Mouse (Mus musculus): ENCODE data around the gene Prkce. TPM values are rescaled to one million over a fixed set of nuclear protein-coding genes. Genes with fewer than 3 reads are reported as not detected.

Prkce gene
- polyA plus RNA-seq, 1 experiment from 2014 or later, result 4.4 TPM

GRCm38 (mm10) chr17:86303401-86304243 lies 136.0 kb downstream of the Prkce start:
- H3K27ac ChIP-seq (ENCODE audit: low read length), result peak overlapping the region; percentile 18; the same call in 1 of the 2 replicates

GRCm38 (mm10) chr17:86304923-86305630 lies 137.5 kb downstream of the Prkce start:
- Histone ChIP-seq H3K4me3 (replicated peaks; ENCODE audit: low read length) (no peak overlapping the region), H3K9ac (ENCODE audit: low read length) (no peak overlapping the region), H3K4me2 (ENCODE audit: low read depth, low read length) (no peak overlapping the region), H3K9me3 (replicated peaks; ENCODE audit: control insufficient read depth, low read length) (no peaks in the 10 kb centered on the region), H3K27me3 (ENCODE audit: control insufficient read depth, insufficient read depth, low read length) (no peaks in the 10 kb centered on the region), H3K36me3 (ENCODE audit: control insufficient read depth, insufficient read depth, low read length) (no peaks in the 10 kb centered on the region), H3K4me1 (ENCODE audit: control insufficient read depth, insufficient read depth, low read length) (peaks cover 29% of the 10 kb centered on the region), H3K27ac (ENCODE audit: low read length) (no peak overlapping the region)
- 44% methylated on average over 17 of the region's 17 CpGs for WGBS
- ATAC-seq (ENCODE audit: insufficient read depth, low FRiP score), result no peak

More at GRCm38 (mm10) chr17:86303401-86304243, 136.0 kb downstream of the Prkce start:
- Histone ChIP-seq H3K27me3 (ENCODE audit: control insufficient read depth, insufficient read depth, low read length) (no peaks in the 10 kb centered on the region), H3K4me3 (replicated peaks; ENCODE audit: low read length) (no peak overlapping the region), H3K4me2 (ENCODE audit: low read depth, low read length) (no peak overlapping the region), H3K9me3 (replicated peaks; ENCODE audit: control insufficient read depth, low read length) (no peaks in the 10 kb centered on the region), H3K36me3 (ENCODE audit: control insufficient read depth, insufficient read depth, low read length) (no peaks in the 10 kb centered on the region), H3K9ac (ENCODE audit: low read length) (no peak overlapping the region), H3K4me1 (ENCODE audit: control insufficient read depth, insufficient read depth, low read length) (peaks cover 29% of the 10 kb centered on the region)
- peak; percentile 49; the same call in 1 of the 2 replicates for ATAC-seq (ENCODE audit: insufficient read depth, low FRiP score)
- 61% methylated on average over 19 of the region's 19 CpGs for WGBS

- Histone ChIP-seq H3K36me3 (ENCODE audit: control insufficient read depth, insufficient read depth, low read length) (no peaks in the 10 kb centered on the region), H3K9ac (ENCODE audit: low read length) (no peak overlapping the region), H3K4me2 (ENCODE audit: low read depth, low read length) (no peak overlapping the region), H3K27me3 (ENCODE audit: control insufficient read depth, insufficient read depth, low read length) (no peaks in the 10 kb centered on the region), H3K4me1 (ENCODE audit: control insufficient read depth, insufficient read depth, low read length) (peaks cover 22% of the 10 kb centered on the region), H3K27ac (ENCODE audit: low read length) (no peak overlapping the region), H3K4me3 (replicated peaks; ENCODE audit: low read length) (no peak overlapping the region), H3K9me3 (replicated peaks; ENCODE audit: control insufficient read depth, low read length) (no peaks in the 10 kb centered on the region)
- WGBS, result 76% methylated on average over 7 of the region's 7 CpGs
- no peak for ATAC-seq (ENCODE audit: insufficient read depth, low FRiP score)
Measured at GRCm38 (mm10) chr17:86306161-86306560, 138.6 kb downstream of the Prkce start.

- no peaks in the 10 kb centered on the region for H3K9me3 ChIP-seq (replicated peaks; ENCODE audit: control insufficient read depth, low read length)
- peak overlapping the region; percentile 60 for H3K27ac ChIP-seq (ENCODE audit: low read length)
- H3K9ac ChIP-seq (ENCODE audit: low read length), result no peak overlapping the region
- H3K4me1 ChIP-seq (ENCODE audit: control insufficient read depth, insufficient read depth, low read length), result peaks cover 11% of the 10 kb centered on the region
- H3K36me3 ChIP-seq (ENCODE audit: control insufficient read depth, insufficient read depth, low read length), result no peaks in the 10 kb centered on the region
- no peak overlapping the region for H3K4me2 ChIP-seq (ENCODE audit: low read depth, low read length)
- H3K27me3 ChIP-seq (ENCODE audit: control insufficient read depth, insufficient read depth, low read length), result no peaks in the 10 kb centered on the region
- peak; percentile 68; the same call in 1 of the 2 replicates for ATAC-seq (ENCODE audit: insufficient read depth, low FRiP score)
- WGBS, result 46% methylated on average over 8 of the region's 8 CpGs
- no peak overlapping the region for H3K4me3 ChIP-seq (replicated peaks; ENCODE audit: low read length)
Measured at GRCm38 (mm10) chr17:86313413-86314139, 146.0 kb downstream of the Prkce start.

GRCm38 (mm10) chr17:86315874-86316273 lies 148.3 kb downstream of the Prkce start:
- Histone ChIP-seq H3K9ac (ENCODE audit: low read length) (no peak overlapping the region), H3K27me3 (ENCODE audit: control insufficient read depth, insufficient read depth, low read length) (no peaks in the 10 kb centered on the region), H3K9me3 (replicated peaks; ENCODE audit: control insufficient read depth, low read length) (0 out of 2 replicates have a peak, but pooled peaks cover 4% of the 10 kb centered on the region), H3K4me2 (ENCODE audit: low read depth, low read length) (no peak overlapping the region), H3K36me3 (ENCODE audit: control insufficient read depth, insufficient read depth, low read length) (no peaks in the 10 kb centered on the region), H3K27ac (ENCODE audit: low read length) (no peak overlapping the region), H3K4me1 (ENCODE audit: control insufficient read depth, insufficient read depth, low read length) (peaks cover 11% of the 10 kb centered on the region), H3K4me3 (replicated peaks; ENCODE audit: low read length) (no peak overlapping the region)
- WGBS, result 84% methylated on average over 4 of the region's 4 CpGs
- no peak for ATAC-seq (ENCODE audit: insufficient read depth, low FRiP score)

- H3K4me3 ChIP-seq (replicated peaks; ENCODE audit: low read length), result no peak overlapping the region
- H3K9ac ChIP-seq (ENCODE audit: low read length), result no peak overlapping the region
- 87% methylated on average over 5 of the region's 5 CpGs for WGBS
- no peak overlapping the region for H3K27ac ChIP-seq (ENCODE audit: low read length)
- H3K27me3 ChIP-seq (ENCODE audit: control insufficient read depth, insufficient read depth, low read length), result no peaks in the 10 kb centered on the region
- H3K4me1 ChIP-seq (ENCODE audit: control insufficient read depth, insufficient read depth, low read length), result peaks cover 8% of the 10 kb centered on the region
- ATAC-seq (ENCODE audit: insufficient read depth, low FRiP score), result no peak
- H3K9me3 ChIP-seq (replicated peaks; ENCODE audit: control insufficient read depth, low read length), result 0 out of 2 replicates have a peak, but pooled peaks cover 4% of the 10 kb centered on the region
- H3K36me3 ChIP-seq (ENCODE audit: control insufficient read depth, insufficient read depth, low read length), result no peaks in the 10 kb centered on the region
- no peak overlapping the region for H3K4me2 ChIP-seq (ENCODE audit: low read depth, low read length)
Measured at GRCm38 (mm10) chr17:86316771-86317170, 149.2 kb downstream of the Prkce start.

GRCm38 (mm10) chr17:86317197-86317596 lies 149.6 kb downstream of the Prkce start:
- WGBS, result 44% methylated on average over 4 of the region's 4 CpGs
- H3K4me2 ChIP-seq (ENCODE audit: low read depth, low read length), result no peak overlapping the region
- no peak overlapping the region for H3K9ac ChIP-seq (ENCODE audit: low read length)
- H3K4me1 ChIP-seq (ENCODE audit: control insufficient read depth, insufficient read depth, low read length), result peaks cover 8% of the 10 kb centered on the region
- no peaks in the 10 kb centered on the region for H3K36me3 ChIP-seq (ENCODE audit: control insufficient read depth, insufficient read depth, low read length)
- no peaks in the 10 kb centered on the region for H3K27me3 ChIP-seq (ENCODE audit: control insufficient read depth, insufficient read depth, low read length)
- no peak overlapping the region for H3K27ac ChIP-seq (ENCODE audit: low read length)
- no peak for ATAC-seq (ENCODE audit: insufficient read depth, low FRiP score)
- H3K9me3 ChIP-seq (replicated peaks; ENCODE audit: control insufficient read depth, low read length), result 0 out of 2 replicates have a peak, but pooled peaks cover 4% of the 10 kb centered on the region
- H3K4me3 ChIP-seq (replicated peaks; ENCODE audit: low read length), result no peak overlapping the region

- ATAC-seq (ENCODE audit: insufficient read depth, low FRiP score), result no peak
Measured at GRCm38 (mm10) chr17:86319967-86320602, 152.5 kb downstream of the Prkce start.

More at GRCm38 (mm10) chr17:86319967-86320602, 152.5 kb downstream of the Prkce start:
- Histone ChIP-seq H3K4me2 (ENCODE audit: low read depth, low read length) (no peak overlapping the region), H3K36me3 (ENCODE audit: control insufficient read depth, insufficient read depth, low read length) (no peaks in the 10 kb centered on the region), H3K27ac (ENCODE audit: low read length) (no peak overlapping the region), H3K4me1 (ENCODE audit: control insufficient read depth, insufficient read depth, low read length) (peaks cover 7% of the 10 kb centered on the region; the same call in 1 of the 2 replicates), H3K9ac (ENCODE audit: low read length) (no peak overlapping the region), H3K27me3 (ENCODE audit: control insufficient read depth, insufficient read depth, low read length) (no peaks in the 10 kb centered on the region), H3K9me3 (replicated peaks; ENCODE audit: control insufficient read depth, low read length) (0 out of 2 replicates have a peak, but pooled peaks cover 4% of the 10 kb centered on the region), H3K4me3 (replicated peaks; ENCODE audit: low read length) (no peak overlapping the region)
- 91% methylated on average over 13 of the region's 13 CpGs for WGBS

Measured in stomach, embryonic 16.5 days (tissue).